Mouse (Mus musculus): ENCODE measurements around the gene Bag6. TPM values are rescaled to one million over a fixed set of nuclear protein-coding genes. Genes with fewer than 3 reads are reported as not detected.

The Bag6 gene
- total RNA-seq, 2 experiments from 2014 or later, result 307 to 394 TPM

- DNase-seq (ENCODE audit: low spot score in 2 of 2), result no peak
These were observed 30.6 kb downstream of the Bag6 start for GRCm38 (mm10) chr17:35165451-35166155.

GRCm38 (mm10) chr17:35166352-35167035 is 31.5 kb downstream of the Bag6 start:
- DNase-seq (ENCODE audit: low spot score in 2 of 2), result peak in 1 of 2 experiments; percentile 50

GRCm38 (mm10) chr17:35167794-35168193 is 32.8 kb downstream of the Bag6 start:
- DNase-seq (ENCODE audit: low spot score in 2 of 2), result no peak

GRCm38 (mm10) chr17:35168541-35169207 is 33.7 kb downstream of the Bag6 start:
- no peak for DNase-seq (ENCODE audit: low spot score in 2 of 2)

GRCm38 (mm10) chr17:35172445-35173234 is 37.7 kb downstream of the Bag6 start:
- DNase-seq (ENCODE audit: low spot score in 2 of 2), result no peak

GRCm38 (mm10) chr17:35173329-35173728 is 38.4 kb downstream of the Bag6 start:
- no peak for DNase-seq (ENCODE audit: low spot score in 2 of 2)

GRCm38 (mm10) chr17:35174201-35174977 is 39.4 kb downstream of the Bag6 start:
- DNase-seq (ENCODE audit: low spot score in 2 of 2), result no peak

GRCm38 (mm10) chr17:35175382-35175781 is 40.4 kb downstream of the Bag6 start:
- no peak for DNase-seq (ENCODE audit: low spot score in 2 of 2)

- no peak for DNase-seq (ENCODE audit: low spot score in 2 of 2)
These were observed 41.0 kb downstream of the Bag6 start, which contains the start of gene Aif1 for GRCm38 (mm10) chr17:35175968-35176367. Aif1 (minus strand) TSS chr17:35176068.

GRCm38 (mm10) chr17:35178528-35178927 is 43.5 kb downstream of the Bag6 start:
- peak; percentile 85 for DNase-seq (ENCODE audit: low spot score in 2 of 2)

GRCm38 (mm10) chr17:35180093-35180492 is 45.1 kb downstream of the Bag6 start:
- DNase-seq (ENCODE audit: low spot score in 2 of 2), result no peak

- peak; percentile 58 to 72 for DNase-seq (ENCODE audit: low spot score in 2 of 2)
These were observed 50.9 kb downstream of the Bag6 start for GRCm38 (mm10) chr17:35185639-35186611.

- no peak for DNase-seq (ENCODE audit: low spot score in 2 of 2)
These were observed 51.7 kb downstream of the Bag6 start for GRCm38 (mm10) chr17:35186681-35187080.

- no peak for DNase-seq (ENCODE audit: low spot score in 2 of 2)
These were observed 52.4 kb downstream of the Bag6 start for GRCm38 (mm10) chr17:35187345-35187744.

GRCm38 (mm10) chr17:35187959-35188610 is 53.1 kb downstream of the Bag6 start, which contains the start of gene Lst1:
Lst1 (minus strand) TSS chr17:35188439.
- DNase-seq (ENCODE audit: low spot score in 2 of 2), result no peak

GRCm38 (mm10) chr17:35189186-35189585 is 54.2 kb downstream of the Bag6 start:
- no peak for DNase-seq (ENCODE audit: low spot score in 2 of 2)

GRCm38 (mm10) chr17:35190096-35190495 is 55.1 kb downstream of the Bag6 start:
- DNase-seq (ENCODE audit: low spot score in 2 of 2), result no peak

GRCm38 (mm10) chr17:35191723-35192122 is 56.7 kb downstream of the Bag6 start:
- no peak for DNase-seq (ENCODE audit: low spot score in 2 of 2)

- DNase-seq (ENCODE audit: low spot score in 2 of 2), result no peak
These were observed 57.9 kb downstream of the Bag6 start for GRCm38 (mm10) chr17:35192924-35193323.
